Mouse (Mus musculus) liver, embryonic 15.5 days (tissue): ENCODE results near the gene Fmnl2. TPM values are rescaled to one million over a fixed set of nuclear protein-coding genes. Genes with fewer than 3 reads are reported as not detected.
A peak's percentile ranks its signal among the peaks of the same experiment; 100 is the strongest.

Source experiments
- ATAC-seq: fragments of 200-750 bp; cut with Nextera tagmentation; 2 replicates; pipeline ENCODE4 v1.8.0; 2017; ENCODE audit warnings: moderate number of reproducible peaks, mild to moderate bottlenecking, moderate library complexity; ENCODE audit not compliant: insufficient read depth
- H3K27ac ChIP-seq: fragments of 300-500 bp; sonication (generic); replicated peaks from 2 replicates; pipeline ENCODE4 v1.5.1; 2015; ENCODE audit warnings: mild to moderate bottlenecking, inconsistent platforms
- H3K27me3 ChIP-seq: fragments of 300-500 bp; sonication (generic); 2 replicates; pipeline ENCODE4 v1.6.1; 2015; ENCODE audit warnings: mild to moderate bottlenecking, inconsistent platforms
- H3K36me3 ChIP-seq: fragments of 300-500 bp; sonication (generic); replicated peaks from 2 replicates; pipeline ENCODE4 v1.6.1; 2015; ENCODE audit warnings: moderate library complexity, mild to moderate bottlenecking, inconsistent platforms
- H3K4me1 ChIP-seq: fragments of 300-500 bp; sonication (generic); replicated peaks from 2 replicates; pipeline ENCODE4 v1.6.1; 2015; ENCODE audit warnings: inconsistent platforms
- H3K4me2 ChIP-seq: fragments of 300-500 bp; sonication (generic); 2 replicates; pipeline ENCODE4 v1.6.1; 2015; ENCODE audit warnings: moderate library complexity, mild to moderate bottlenecking, inconsistent platforms
- H3K4me3 ChIP-seq: fragments of 300-500 bp; sonication (generic); replicated peaks from 2 replicates; pipeline ENCODE4 v1.5.1; 2015; ENCODE audit warnings: mild to moderate bottlenecking, inconsistent platforms
- H3K9ac ChIP-seq: fragments of 300-500 bp; sonication (generic); 2 replicates; pipeline ENCODE4 v1.6.1; 2015; ENCODE audit warnings: moderate library complexity, mild to moderate bottlenecking, inconsistent platforms
- H3K9me3 ChIP-seq: fragments of 300-500 bp; sonication (generic); replicated peaks from 2 replicates; pipeline ENCODE4 v1.6.1; 2016; ENCODE audit warnings: inconsistent platforms
- WGBS: fragments of 180-500 bp; shearing (Covaris S2); methylation state at CpG from one replicate; pipeline ENCODE4 v1.1.7; 2015; ENCODE audit warnings: mixed read lengths; ENCODE audit not compliant: insufficient replicate concordance; 5-methylcytosine and 5-hydroxymethylcytosine counted together
- polyA plus RNA-seq: library from polyadenylated mRNA; unstranded; fragments of >200 nt; fragmentation: Nextera tagmentation; extraction: Ambion mirVana; gene quantifications from 2 replicates; pipeline ENCODE4 v1.2.1, GENCODE M21; 2015

Fmnl2 gene
- polyA plus RNA-seq, 1 experiment from 2014 or later: 0.46 TPM

- H3K4me2 ChIP-seq: no peak overlapping the region
- 43% methylated on average over 9 of the region's 9 CpGs for WGBS
- H3K36me3 ChIP-seq: no peaks in the 10 kb centered on the region
- no peak overlapping the region for H3K9ac ChIP-seq
- H3K4me1 ChIP-seq: no peaks in the 10 kb centered on the region
- no peaks in the 10 kb centered on the region for H3K27me3 ChIP-seq
- H3K27ac ChIP-seq: no peak overlapping the region
- no peak for ATAC-seq
- no peaks in the 10 kb centered on the region for H3K9me3 ChIP-seq
- H3K4me3 ChIP-seq: no peak overlapping the region
Measured at GRCm38 (mm10) chr2:52943644-52944423, 86.2 kb downstream of the Fmnl2 start.

GRCm38 (mm10) chr2:52944594-52944993, 86.9 kb downstream of the Fmnl2 start:
- Histone ChIP-seq H3K4me1 (no peaks in the 10 kb centered on the region), H3K36me3 (no peaks in the 10 kb centered on the region), H3K27me3 (no peaks in the 10 kb centered on the region), H3K4me3 (no peak overlapping the region), H3K9ac (no peak overlapping the region), H3K4me2 (no peak overlapping the region), H3K9me3 (no peaks in the 10 kb centered on the region), H3K27ac (no peak overlapping the region)
- WGBS: 65% methylated on average over 5 of the region's 5 CpGs
- no peak for ATAC-seq

- no peaks in the 10 kb centered on the region for H3K9me3 ChIP-seq
- 61% methylated on average over 2 of the region's 2 CpGs for WGBS
- H3K27me3 ChIP-seq: no peaks in the 10 kb centered on the region
- no peak for ATAC-seq
- H3K4me1 ChIP-seq: no peaks in the 10 kb centered on the region
- no peak overlapping the region for H3K27ac ChIP-seq
- no peaks in the 10 kb centered on the region for H3K36me3 ChIP-seq
- H3K4me2 ChIP-seq: no peak overlapping the region
- no peak overlapping the region for H3K4me3 ChIP-seq
- H3K9ac ChIP-seq: no peak overlapping the region
Measured at GRCm38 (mm10) chr2:52946074-52946473, 88.4 kb downstream of the Fmnl2 start.

GRCm38 (mm10) chr2:52946524-52947186, 89.0 kb downstream of the Fmnl2 start:
- Histone ChIP-seq H3K27ac (no peak overlapping the region), H3K36me3 (no peaks in the 10 kb centered on the region), H3K9me3 (no peaks in the 10 kb centered on the region), H3K4me1 (no peaks in the 10 kb centered on the region), H3K4me3 (no peak overlapping the region), H3K27me3 (no peaks in the 10 kb centered on the region), H3K9ac (no peak overlapping the region), H3K4me2 (no peak overlapping the region)
- WGBS: 62% methylated on average over 11 of the region's 11 CpGs
- ATAC-seq: no peak

GRCm38 (mm10) chr2:52948406-52948805, 90.7 kb downstream of the Fmnl2 start:
- no peak for ATAC-seq
- 68% methylated on average over 3 of the region's 3 CpGs for WGBS
- Histone ChIP-seq H3K9ac (no peak overlapping the region), H3K36me3 (no peaks in the 10 kb centered on the region), H3K4me1 (no peaks in the 10 kb centered on the region), H3K4me2 (no peak overlapping the region), H3K4me3 (no peak overlapping the region), H3K27me3 (no peaks in the 10 kb centered on the region), H3K9me3 (no peaks in the 10 kb centered on the region), H3K27ac (no peak overlapping the region)

DNA sequence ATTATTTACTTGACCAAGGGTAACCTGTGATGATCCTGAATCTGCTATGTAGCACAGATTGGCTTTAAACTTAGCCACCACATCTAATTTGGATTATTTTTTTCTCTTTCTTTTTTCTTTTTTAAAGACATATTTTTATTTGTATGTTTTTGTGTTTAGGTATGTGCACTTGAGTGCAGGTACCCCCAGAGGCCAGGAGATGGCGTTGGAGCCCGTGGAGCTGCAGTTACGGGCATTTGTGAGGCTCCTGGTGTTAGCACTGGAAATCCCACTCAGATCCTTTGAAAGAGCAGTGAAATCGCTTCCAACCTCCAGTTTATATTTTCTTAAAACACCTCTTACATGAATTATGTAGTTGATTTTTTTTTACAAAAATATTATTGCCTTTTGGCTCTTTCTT, 91.9 kb downstream of the Fmnl2 start:
- H3K9me3 ChIP-seq: no peaks in the 10 kb centered on the region
- H3K27me3 ChIP-seq: no peaks in the 10 kb centered on the region
- H3K4me1 ChIP-seq: no peaks in the 10 kb centered on the region
- H3K36me3 ChIP-seq: no peaks in the 10 kb centered on the region
- 78% methylated on average over 4 of the region's 4 CpGs for WGBS
- H3K4me2 ChIP-seq: no peak overlapping the region
- no peak overlapping the region for H3K9ac ChIP-seq
- H3K27ac ChIP-seq: no peak overlapping the region
- H3K4me3 ChIP-seq: no peak overlapping the region
- ATAC-seq: no peak

DNA sequence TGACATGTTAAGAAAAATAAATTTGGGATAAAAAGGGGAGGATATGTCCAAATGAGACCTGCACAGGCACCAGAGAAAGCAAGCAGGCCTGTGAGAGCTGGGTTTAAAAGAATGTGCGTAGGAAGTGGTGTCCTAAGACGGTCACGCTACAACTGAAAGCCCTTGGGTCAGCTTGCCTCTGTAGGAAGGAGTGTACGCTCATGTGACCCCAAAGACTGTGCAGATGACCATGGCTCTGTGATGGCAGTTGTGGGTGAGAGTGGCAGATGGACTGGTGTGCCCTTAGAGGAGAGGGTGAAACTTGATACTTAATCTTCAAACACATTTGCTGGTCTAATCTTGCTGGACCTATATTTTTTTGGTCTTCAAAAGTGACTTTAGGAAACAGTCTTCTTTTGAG, 92.6 kb downstream of the Fmnl2 start:
- ATAC-seq: no peak
- H3K27me3 ChIP-seq: no peaks in the 10 kb centered on the region
- H3K4me1 ChIP-seq: no peaks in the 10 kb centered on the region
- no peaks in the 10 kb centered on the region for H3K9me3 ChIP-seq
- no peak overlapping the region for H3K9ac ChIP-seq
- no peak overlapping the region for H3K4me2 ChIP-seq
- no peak overlapping the region for H3K4me3 ChIP-seq
- H3K36me3 ChIP-seq: no peaks in the 10 kb centered on the region
- no peak overlapping the region for H3K27ac ChIP-seq
- WGBS: 70% methylated on average over 4 of the region's 4 CpGs

GRCm38 (mm10) chr2:52952202-52952730, 94.6 kb downstream of the Fmnl2 start:
- Histone ChIP-seq H3K9me3 (no peaks in the 10 kb centered on the region), H3K4me2 (no peak overlapping the region), H3K36me3 (no peaks in the 10 kb centered on the region), H3K4me3 (no peak overlapping the region), H3K27me3 (no peaks in the 10 kb centered on the region), H3K9ac (no peak overlapping the region), H3K27ac (no peak overlapping the region), H3K4me1 (no peaks in the 10 kb centered on the region)
- no peak for ATAC-seq
- WGBS: 24% methylated on average over 6 of the region's 6 CpGs

- Histone ChIP-seq H3K27ac (no peak overlapping the region), H3K9ac (no peak overlapping the region), H3K9me3 (no peaks in the 10 kb centered on the region), H3K36me3 (no peaks in the 10 kb centered on the region), H3K27me3 (no peaks in the 10 kb centered on the region), H3K4me2 (no peak overlapping the region), H3K4me3 (no peak overlapping the region), H3K4me1 (no peaks in the 10 kb centered on the region)
- WGBS: 24% methylated on average over 8 of the region's 8 CpGs
- ATAC-seq: peak; percentile 52
Measured at GRCm38 (mm10) chr2:52955090-52955489, 97.4 kb downstream of the Fmnl2 start.

DNA sequence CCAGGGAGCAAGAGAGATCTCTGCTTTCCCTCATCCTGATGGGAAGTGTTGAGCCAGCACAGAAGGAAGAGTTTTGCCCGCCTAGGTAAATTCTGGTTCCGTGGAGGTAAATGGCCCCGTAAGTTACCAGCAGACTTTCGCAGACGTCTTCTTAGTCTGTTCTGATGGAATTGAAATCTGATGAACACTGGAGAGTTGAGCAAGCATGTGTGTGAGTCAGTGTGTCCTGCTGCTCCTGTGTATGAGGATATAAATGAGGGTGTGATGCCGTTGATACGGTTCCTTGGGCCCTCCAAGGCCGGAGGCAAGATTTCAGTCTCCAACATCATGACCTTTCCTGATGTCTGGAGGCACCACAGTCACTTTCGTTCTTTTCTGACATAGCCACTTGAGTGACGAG, 98.2 kb downstream of the Fmnl2 start:
- Histone ChIP-seq H3K9me3 (no peaks in the 10 kb centered on the region), H3K27ac (no peak overlapping the region), H3K4me2 (no peak overlapping the region), H3K27me3 (no peaks in the 10 kb centered on the region), H3K36me3 (no peaks in the 10 kb centered on the region), H3K9ac (no peak overlapping the region), H3K4me1 (no peaks in the 10 kb centered on the region), H3K4me3 (no peak overlapping the region)
- ATAC-seq: no peak
- WGBS: 71% methylated on average over 10 of the region's 10 CpGs

GRCm38 (mm10) chr2:52957771-52958534, 100.3 kb downstream of the Fmnl2 start:
- no peak for ATAC-seq
- Histone ChIP-seq H3K36me3 (no peaks in the 10 kb centered on the region), H3K27ac (no peak overlapping the region), H3K4me2 (no peak overlapping the region), H3K4me3 (no peak overlapping the region), H3K4me1 (no peaks in the 10 kb centered on the region), H3K9ac (no peak overlapping the region), H3K27me3 (no peaks in the 10 kb centered on the region), H3K9me3 (no peaks in the 10 kb centered on the region)
- WGBS: 53% methylated on average over 8 of the region's 8 CpGs
